Mouse (Mus musculus): ENCODE data around the gene Tbx2.

DNA sequence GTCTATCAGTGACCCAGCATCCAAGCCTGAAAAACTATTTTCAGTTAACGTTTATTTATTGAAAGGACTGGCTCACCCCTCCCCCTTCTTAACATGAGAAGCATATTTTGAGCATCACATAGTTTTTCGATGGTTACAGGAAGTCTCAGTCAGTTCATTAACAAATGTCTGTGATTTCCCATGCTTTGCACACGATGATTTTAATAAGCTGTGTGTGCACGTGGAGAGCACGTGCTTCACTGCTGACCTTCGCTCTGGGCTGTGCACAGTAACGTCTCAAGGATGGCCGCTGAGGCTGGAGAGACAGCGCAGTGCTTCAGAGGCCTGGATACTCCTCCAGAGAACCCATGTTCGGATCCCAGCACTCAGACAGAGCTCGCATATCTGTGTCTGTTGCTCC lies 25.0 kb upstream of the Tbx2 start:
- TF ChIP-seq ZC3H11A (IDR thresholded peaks at IDR 0.05; ENCODE audit: borderline replicate concordance, low read depth, low read length), result no peak
- no peak for TF ChIP-seq MAFK (IDR thresholded peaks at IDR 0.05; ENCODE audit: insufficient read depth, low read depth, low read length)
- no peak for TF ChIP-seq HCFC1 (IDR thresholded peaks at IDR 0.05; ENCODE audit: borderline replicate concordance, insufficient read depth, low read length)
- TF ChIP-seq CHD2 (IDR thresholded peaks at IDR 0.05; ENCODE audit: low read depth, low read length), result no peak

All from ES-E14 (cell line).